Mouse (Mus musculus): ENCODE measurements at regions not wholly inside any gene's neighbourhood (a gene's known extent, or its start where the extent isn't known, plus 50 kb on each side); places are given as distances from the start of the nearest gene placed in this dataset.

DNA sequence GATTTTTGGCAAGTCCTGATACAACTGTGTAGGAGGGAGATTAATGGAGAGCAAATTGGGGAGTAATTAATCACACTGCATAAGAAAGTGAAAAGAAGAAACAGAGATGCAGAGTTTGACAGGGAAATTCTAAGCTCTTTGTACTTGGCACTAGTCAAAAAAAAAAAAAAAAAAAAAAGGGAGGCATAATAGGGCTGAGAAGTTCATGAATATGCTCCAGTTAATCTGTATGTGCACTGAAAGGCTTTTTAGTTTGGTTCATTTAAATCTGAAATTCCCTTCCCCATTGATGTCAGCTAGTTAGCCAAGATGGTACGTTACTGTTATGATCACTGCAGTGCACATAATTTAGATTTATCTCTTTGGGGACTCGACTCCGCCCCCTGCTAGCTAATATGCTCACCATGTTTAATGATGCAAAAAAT lies 470.8 kb upstream of the Map3k7 start:
- Histone ChIP-seq H3K4me2 (replicated peaks; ENCODE audit: low read depth) (no peak overlapping the region), H3K27me3 (replicated peaks; ENCODE audit: control insufficient read depth, insufficient read depth, low read length) (no peaks in the 10 kb centered on the region), H3K4me3 (ENCODE audit: low read depth, low read length) (no peak overlapping the region), H3K36me3 (ENCODE audit: control insufficient read depth, insufficient read depth) (no peaks in the 10 kb centered on the region), H3K9me3 (ENCODE audit: control insufficient read depth) (no peaks in the 10 kb centered on the region), H3K9ac (ENCODE audit: low read depth, low read length) (no peak overlapping the region), H3K4me1 (replicated peaks; ENCODE audit: control insufficient read depth, insufficient read depth, low read length) (no peaks in the 10 kb centered on the region), H3K27ac (ENCODE audit: low read depth, low read length) (no peak overlapping the region)
- WGBS: 85% methylated on average over 3 of the region's 3 CpGs
- TF ChIP-seq CTCF (IDR thresholded peaks at IDR 0.05; ENCODE audit: low read depth): no peak
- no peak for ATAC-seq

DNA sequence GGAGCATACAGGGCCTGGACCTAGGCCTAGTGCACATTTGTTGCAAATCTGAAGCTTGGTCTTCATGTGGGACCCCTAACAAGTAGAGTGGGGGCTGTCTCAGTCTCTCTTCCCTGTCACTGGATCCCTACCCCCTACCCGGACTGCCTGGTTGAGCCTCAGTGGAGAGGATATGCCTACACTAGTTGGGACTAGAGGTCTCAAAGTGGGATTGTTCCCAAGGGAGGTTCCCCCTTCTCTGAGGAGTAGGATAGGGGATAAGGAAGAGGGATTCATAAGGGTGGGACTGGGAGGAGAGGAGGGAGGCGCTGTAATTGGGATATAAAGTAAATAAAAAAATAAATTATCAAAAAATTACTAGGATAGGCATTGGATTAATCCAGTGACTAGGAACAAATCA lies 464.0 kb upstream of the Map3k7 start:
- no peak overlapping the region for H3K4me2 ChIP-seq (replicated peaks; ENCODE audit: low read depth)
- no peaks in the 10 kb centered on the region for H3K9me3 ChIP-seq (ENCODE audit: control insufficient read depth)
- H3K9ac ChIP-seq (ENCODE audit: low read depth, low read length): no peak overlapping the region
- no peaks in the 10 kb centered on the region for H3K4me1 ChIP-seq (replicated peaks; ENCODE audit: control insufficient read depth, insufficient read depth, low read length)
- H3K36me3 ChIP-seq (ENCODE audit: control insufficient read depth, insufficient read depth): no peaks in the 10 kb centered on the region
- no peaks in the 10 kb centered on the region for H3K27me3 ChIP-seq (replicated peaks; ENCODE audit: control insufficient read depth, insufficient read depth, low read length)
- no peak for ATAC-seq
- no peak for TF ChIP-seq CTCF (IDR thresholded peaks at IDR 0.05; ENCODE audit: low read depth)
- 97% methylated on average over 2 of the region's 2 CpGs for WGBS
- no peak overlapping the region for H3K4me3 ChIP-seq (ENCODE audit: low read depth, low read length)
- no peak overlapping the region for H3K27ac ChIP-seq (ENCODE audit: low read depth, low read length)

DNA sequence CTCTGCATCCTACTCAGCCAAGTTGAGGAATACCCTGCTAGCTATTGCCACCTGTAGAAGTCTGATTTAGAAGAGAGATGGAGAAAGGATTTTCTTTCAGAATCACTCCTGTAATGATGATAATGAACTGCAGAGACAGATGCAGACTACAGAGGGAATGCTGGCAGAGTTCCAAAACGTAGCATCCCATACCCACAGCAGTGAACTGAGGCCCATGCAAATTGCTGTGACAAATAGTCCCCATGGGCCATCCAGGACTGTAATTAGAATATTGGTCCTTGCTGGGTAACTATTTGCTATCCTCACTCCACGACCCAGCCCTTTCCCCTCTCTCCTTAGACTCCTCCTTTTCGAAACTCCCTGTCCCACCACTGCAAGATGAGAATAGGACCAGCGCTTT lies 463.5 kb upstream of the Map3k7 start:
- no peak for ATAC-seq
- 70% methylated on average over 4 of the region's 4 CpGs for WGBS
- H3K27me3 ChIP-seq (replicated peaks; ENCODE audit: control insufficient read depth, insufficient read depth, low read length): no peaks in the 10 kb centered on the region

DNA sequence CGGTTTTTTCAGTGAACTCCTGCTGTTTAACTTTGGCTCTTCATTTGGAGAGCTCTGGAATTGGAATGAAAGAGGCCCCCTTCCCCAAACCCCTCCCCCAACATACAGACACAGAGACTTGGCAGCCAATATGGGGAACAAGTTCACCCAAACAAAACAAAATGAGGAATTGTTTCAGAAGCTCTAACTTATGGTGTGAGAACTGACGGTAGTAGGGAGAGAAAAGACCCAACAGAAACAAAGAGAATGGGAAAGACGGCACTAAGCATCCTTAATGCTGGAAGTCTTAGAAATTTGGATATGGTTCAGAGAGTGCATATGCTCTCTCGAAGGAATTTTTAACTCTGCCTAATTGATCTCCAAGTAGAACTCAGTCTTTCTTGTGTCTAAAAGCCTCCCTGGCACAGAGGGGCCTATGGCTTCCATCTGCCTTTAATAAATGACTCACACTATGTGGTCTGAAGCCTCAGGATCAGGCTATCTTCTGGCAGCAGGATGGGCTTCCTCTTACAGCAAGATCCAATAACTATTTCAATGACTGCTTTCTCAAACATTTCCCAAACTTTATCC lies 438.2 kb upstream of the Map3k7 start:
- Histone ChIP-seq H3K27ac (ENCODE audit: low read depth, low read length) (no peak overlapping the region), H3K9ac (ENCODE audit: low read depth, low read length) (no peak overlapping the region), H3K36me3 (ENCODE audit: control insufficient read depth, insufficient read depth) (no peaks in the 10 kb centered on the region), H3K4me3 (ENCODE audit: low read depth, low read length) (no peak overlapping the region), H3K27me3 (replicated peaks; ENCODE audit: control insufficient read depth, insufficient read depth, low read length) (no peaks in the 10 kb centered on the region), H3K4me2 (replicated peaks; ENCODE audit: low read depth) (no peak overlapping the region), H3K4me1 (replicated peaks; ENCODE audit: control insufficient read depth, insufficient read depth, low read length) (no peaks in the 10 kb centered on the region), H3K9me3 (ENCODE audit: control insufficient read depth) (no peaks in the 10 kb centered on the region)
- no peak for TF ChIP-seq CTCF (IDR thresholded peaks at IDR 0.05; ENCODE audit: low read depth)
- no peak for ATAC-seq
- 54% methylated on average over 4 of the region's 4 CpGs for WGBS

More for the DNA sequence above, 463.5 kb upstream of the Map3k7 start:
- Histone ChIP-seq H3K4me2 (replicated peaks; ENCODE audit: low read depth) (no peak overlapping the region), H3K36me3 (ENCODE audit: control insufficient read depth, insufficient read depth) (no peaks in the 10 kb centered on the region), H3K27ac (ENCODE audit: low read depth, low read length) (no peak overlapping the region), H3K4me1 (replicated peaks; ENCODE audit: control insufficient read depth, insufficient read depth, low read length) (no peaks in the 10 kb centered on the region), H3K4me3 (ENCODE audit: low read depth, low read length) (no peak overlapping the region), H3K9ac (ENCODE audit: low read depth, low read length) (no peak overlapping the region), H3K9me3 (ENCODE audit: control insufficient read depth) (no peaks in the 10 kb centered on the region)
- no peak for TF ChIP-seq CTCF (IDR thresholded peaks at IDR 0.05; ENCODE audit: low read depth)

DNA sequence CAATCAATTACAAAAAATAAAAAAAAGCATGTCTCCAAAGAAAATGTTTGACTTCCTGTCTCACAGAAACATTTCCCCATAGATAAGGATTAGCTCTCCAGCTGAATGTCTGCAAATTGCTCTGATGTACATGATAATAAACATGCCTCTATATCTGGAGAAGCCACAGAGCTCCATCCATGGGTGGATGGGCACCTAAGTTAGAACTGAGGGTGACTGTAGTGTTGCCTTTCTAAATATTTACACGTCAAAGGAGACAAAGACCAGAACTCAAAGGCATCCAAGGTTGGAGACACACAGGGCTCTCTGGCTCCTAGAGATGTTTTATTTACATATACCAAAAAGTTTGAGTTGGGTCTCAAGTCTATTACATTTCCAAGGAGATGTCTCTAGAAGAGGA lies 427.1 kb upstream of the Map3k7 start:
- 34% methylated on average over 1 of the region's 1 CpGs for WGBS

DNA sequence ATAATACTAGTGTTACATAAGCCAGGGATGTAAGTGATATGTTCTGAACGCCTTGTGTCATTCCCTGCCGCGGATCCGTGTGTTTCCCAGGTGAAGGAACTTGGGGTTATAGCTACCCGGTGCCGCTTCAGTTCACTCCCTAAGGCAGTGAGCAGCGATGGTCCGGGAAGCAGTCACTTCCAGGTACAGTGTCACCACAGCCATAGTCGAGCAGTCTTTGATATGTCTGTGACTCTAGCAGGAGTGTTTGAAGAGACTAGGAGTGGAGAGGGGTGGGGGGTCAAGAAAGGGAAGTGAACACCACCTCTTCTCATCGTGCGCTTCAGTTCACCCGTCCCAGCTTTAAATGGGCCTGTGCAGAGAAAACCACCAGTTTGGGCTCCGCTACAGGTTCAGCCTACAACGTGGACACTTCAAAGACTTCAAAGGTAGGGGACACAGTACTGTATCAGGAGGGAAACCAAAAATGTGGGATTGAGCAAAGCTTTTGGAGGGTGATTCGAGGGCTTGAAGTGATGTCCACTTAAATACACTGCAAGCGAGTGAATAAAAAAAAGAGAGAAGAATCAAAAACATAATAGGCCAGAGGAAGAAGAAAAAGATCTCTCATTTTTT lies 410.0 kb upstream of the Map3k7 start:
- 92% methylated on average over 16 of the region's 16 CpGs for WGBS
- H3K27ac ChIP-seq (ENCODE audit: low read depth, low read length): no peak overlapping the region

More for the DNA sequence above, 427.1 kb upstream of the Map3k7 start:
- H3K9ac ChIP-seq (ENCODE audit: low read depth, low read length): no peak overlapping the region
- no peaks in the 10 kb centered on the region for H3K9me3 ChIP-seq (ENCODE audit: control insufficient read depth)
- no peak overlapping the region for H3K4me2 ChIP-seq (replicated peaks; ENCODE audit: low read depth)
- no peak overlapping the region for H3K27ac ChIP-seq (ENCODE audit: low read depth, low read length)
- no peak overlapping the region for H3K4me3 ChIP-seq (ENCODE audit: low read depth, low read length)
- H3K27me3 ChIP-seq (replicated peaks; ENCODE audit: control insufficient read depth, insufficient read depth, low read length): no peaks in the 10 kb centered on the region
- H3K4me1 ChIP-seq (replicated peaks; ENCODE audit: control insufficient read depth, insufficient read depth, low read length): no peaks in the 10 kb centered on the region
- no peaks in the 10 kb centered on the region for H3K36me3 ChIP-seq (ENCODE audit: control insufficient read depth, insufficient read depth)
- ATAC-seq: no peak
- no peak for TF ChIP-seq CTCF (IDR thresholded peaks at IDR 0.05; ENCODE audit: low read depth)

More for the DNA sequence above, 410.0 kb upstream of the Map3k7 start:
- H3K4me3 ChIP-seq (ENCODE audit: low read depth, low read length): no peak overlapping the region
- no peaks in the 10 kb centered on the region for H3K27me3 ChIP-seq (replicated peaks; ENCODE audit: control insufficient read depth, insufficient read depth, low read length)
- H3K4me2 ChIP-seq (replicated peaks; ENCODE audit: low read depth): no peak overlapping the region
- no peaks in the 10 kb centered on the region for H3K9me3 ChIP-seq (ENCODE audit: control insufficient read depth)
- ATAC-seq: no peak
- no peak overlapping the region for H3K9ac ChIP-seq (ENCODE audit: low read depth, low read length)
- H3K4me1 ChIP-seq (replicated peaks; ENCODE audit: control insufficient read depth, insufficient read depth, low read length): no peaks in the 10 kb centered on the region
- H3K36me3 ChIP-seq (ENCODE audit: control insufficient read depth, insufficient read depth): no peaks in the 10 kb centered on the region
- no peak for TF ChIP-seq CTCF (IDR thresholded peaks at IDR 0.05; ENCODE audit: low read depth)
